Mouse (Mus musculus) frontal cortex, adult (tissue): ENCODE results near the gene Ang5.
A peak's percentile ranks its signal among the peaks of the same experiment; 100 is the strongest.
"Not testable (repeated sequence)": the region's sequence is repeated elsewhere in the genome, so short reads cannot be mapped to it uniquely, and the experiment has no call there.

Source experiments
- ATAC-seq: cut with Nextera tagmentation; 2 replicates; pipeline ENCODE4 v1.9.2; 2017; ENCODE audit warnings: mild to moderate bottlenecking, moderate library complexity, mixed read lengths; ENCODE audit not compliant: low TSS enrichment

Gene Ang5

DNA sequence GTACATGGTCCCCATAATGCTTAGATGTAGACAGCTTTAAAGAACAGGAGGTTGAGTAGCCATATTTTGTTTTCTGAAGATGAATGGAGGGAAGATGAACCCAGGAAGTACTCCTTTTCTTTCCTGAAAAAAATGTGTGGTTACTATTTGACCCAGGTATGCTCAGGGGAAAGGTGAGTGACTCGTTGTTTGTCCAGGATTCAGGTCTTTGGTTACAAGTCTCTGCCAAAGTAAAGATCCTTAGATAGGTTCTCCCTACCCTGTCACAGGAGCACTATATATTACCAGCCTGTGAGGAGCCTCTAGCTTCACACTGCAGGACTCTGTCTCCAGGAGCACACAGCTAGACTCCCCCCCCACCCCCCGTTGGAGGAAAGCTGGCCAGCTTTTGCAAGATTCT lies at the start of gene Ang5:
Gene Ang5, plus strand, starts transcription at position 301 of the 400 bp plus-strand sequence.
- ATAC-seq = not testable (repeated sequence)

DNA sequence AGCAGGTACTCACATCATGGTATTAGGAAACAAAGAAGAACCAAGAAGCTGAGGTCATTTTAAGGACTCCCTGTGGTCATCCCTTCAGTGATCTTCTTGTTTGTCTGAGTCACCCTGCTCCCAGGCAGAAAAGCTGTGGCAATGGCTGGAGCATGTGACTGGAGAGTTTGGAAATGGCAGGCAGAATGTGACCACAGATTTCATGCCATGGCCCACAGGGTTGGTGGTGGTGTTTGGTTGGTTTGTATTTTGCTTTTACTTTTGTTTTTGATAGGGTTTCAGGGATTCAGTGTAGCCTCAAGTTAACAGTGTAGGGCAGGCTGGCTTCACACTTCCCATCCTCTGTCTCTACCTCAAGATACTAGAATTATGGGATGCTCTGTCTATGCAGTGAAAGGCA lies 38.7 kb upstream of the Ang5 start:
- ATAC-seq = not testable (repeated sequence)

DNA sequence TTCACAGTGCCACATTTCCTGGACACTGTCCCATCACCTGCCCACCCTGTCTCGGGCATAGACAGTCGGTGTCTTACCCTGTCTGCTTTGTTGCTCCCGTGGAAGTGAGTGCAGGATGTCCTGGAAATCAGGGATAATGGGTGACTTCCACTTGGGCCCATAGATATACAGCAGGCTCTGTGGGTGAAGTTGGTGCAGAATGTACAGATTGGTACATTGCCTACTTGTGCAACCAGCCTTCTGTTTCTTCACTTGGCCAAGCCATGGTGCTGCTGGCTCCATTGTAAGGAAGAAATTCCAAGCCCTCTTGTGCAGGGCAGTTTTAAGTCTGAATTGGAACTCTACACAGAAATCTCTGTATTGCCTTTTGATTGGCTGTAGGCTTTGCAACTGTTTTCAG lies 33.4 kb upstream of the Ang5 start, which contains the start of gene Ear10:
Gene Ear10, minus strand, starts transcription at position 101 of the 400 bp plus-strand sequence.
- ATAC-seq = not testable (repeated sequence)

- 0 out of 2 replicates have a peak, but pooled peaks have one; percentile 69 for ATAC-seq
Measured at GRCm38 (mm10) chr14:43924688-43925403, 32.0 kb upstream of the Ang5 start, which contains the start of gene Gm8113. Gene Gm8113 (plus strand): TSS chr14:43925390.

DNA sequence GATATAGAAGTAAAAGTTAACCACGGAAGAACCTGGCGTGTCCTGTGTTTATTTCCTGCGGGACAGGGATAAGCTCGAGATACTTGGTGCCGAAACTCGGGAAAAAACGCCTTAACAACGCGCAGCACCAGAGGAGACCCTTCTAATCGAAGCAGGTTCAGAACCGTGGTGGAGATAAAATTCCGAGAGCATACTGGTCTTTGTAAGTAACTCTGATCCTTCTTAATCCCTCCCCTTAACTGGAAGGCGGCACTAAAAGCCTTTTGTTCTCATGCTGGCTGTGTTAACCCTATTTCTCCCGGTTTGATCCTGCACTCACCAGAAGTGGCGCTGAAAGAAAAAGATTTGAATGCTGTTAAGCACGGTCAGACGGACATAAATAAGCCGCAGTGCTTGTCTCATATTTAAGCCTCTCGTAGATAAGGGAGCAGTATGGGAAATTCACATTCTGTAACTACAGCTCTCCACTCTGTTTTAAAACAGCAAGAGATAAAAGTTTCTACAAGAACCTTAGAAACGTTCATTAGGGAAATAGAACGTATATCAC lies 31.4 kb upstream of the Ang5 start:
- ATAC-seq = not testable (repeated sequence)

- not testable (repeated sequence) for ATAC-seq
Measured at GRCm38 (mm10) chr14:43932991-43933390, 23.9 kb upstream of the Ang5 start.

GRCm38 (mm10) chr14:43933399-43933798 lies 23.5 kb upstream of the Ang5 start:
- not testable (repeated sequence) for ATAC-seq

DNA sequence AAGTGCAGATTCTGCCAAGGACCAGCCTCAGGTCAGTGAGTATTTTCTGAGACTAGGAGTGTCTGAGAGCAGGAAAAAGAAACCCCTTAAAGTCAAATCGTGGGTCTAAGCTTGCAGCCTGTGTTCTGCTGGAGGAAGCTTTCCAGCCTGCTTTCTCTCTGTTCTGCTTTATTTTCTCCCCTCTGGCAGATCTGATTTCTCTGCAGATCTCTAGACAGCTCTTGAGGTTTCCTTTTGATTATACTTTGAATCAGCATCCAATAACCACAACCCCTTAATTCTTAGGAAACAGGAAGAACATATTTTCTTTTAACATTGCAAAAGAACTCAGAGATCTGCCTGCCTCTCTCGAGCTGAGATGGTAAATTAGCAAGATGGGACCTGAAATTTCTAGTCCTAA lies 3.5 kb upstream of the Ang5 start:
- ATAC-seq = not testable (repeated sequence)

DNA sequence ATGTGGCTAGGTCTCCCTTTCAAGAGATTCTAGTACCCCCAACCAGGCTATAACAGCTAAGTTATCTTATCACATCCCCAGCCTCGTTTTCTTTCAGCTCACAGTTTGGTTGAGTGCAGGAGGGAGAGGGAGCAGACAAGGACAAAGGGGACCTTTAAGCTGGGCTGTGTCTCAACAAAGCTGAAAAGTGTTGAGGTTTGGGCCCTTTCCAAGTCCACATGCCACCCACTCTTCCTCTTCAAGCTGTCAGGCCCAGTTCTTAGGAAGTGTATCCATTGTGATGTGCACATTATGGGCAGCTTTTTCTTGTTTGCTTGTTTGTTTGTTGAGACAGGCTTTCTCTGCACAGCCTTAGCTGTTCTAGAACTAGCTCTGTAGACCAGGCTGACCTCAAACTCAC lies 1.8 kb upstream of the Ang5 start:
- ATAC-seq = peak; percentile 50; the same call in 1 of the 2 replicates

DNA sequence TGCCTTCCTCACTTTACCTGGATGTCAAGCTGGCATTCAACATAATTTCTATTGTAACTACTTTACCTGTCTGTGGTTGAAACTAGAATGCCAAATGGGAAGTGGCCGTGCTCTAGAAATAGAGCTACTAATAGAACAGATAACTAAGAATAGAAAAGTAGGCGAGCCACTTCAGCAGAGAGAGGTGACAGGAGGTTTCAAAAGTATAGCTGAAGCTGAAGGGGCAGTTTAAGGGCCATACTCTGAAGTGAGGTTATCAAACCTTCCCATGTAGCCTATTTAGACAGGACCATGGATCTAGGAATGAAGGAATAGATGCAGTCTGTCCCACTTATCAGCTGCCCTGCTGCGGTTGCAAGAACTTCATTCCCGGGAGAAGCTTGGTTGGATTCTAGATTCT lies 26.6 kb downstream of the Ang5 start:
- ATAC-seq = no peak

- ATAC-seq = peak; percentile 95
Measured at GRCm38 (mm10) chr14:43983897-43984296, 27.0 kb downstream of the Ang5 start.

DNA sequence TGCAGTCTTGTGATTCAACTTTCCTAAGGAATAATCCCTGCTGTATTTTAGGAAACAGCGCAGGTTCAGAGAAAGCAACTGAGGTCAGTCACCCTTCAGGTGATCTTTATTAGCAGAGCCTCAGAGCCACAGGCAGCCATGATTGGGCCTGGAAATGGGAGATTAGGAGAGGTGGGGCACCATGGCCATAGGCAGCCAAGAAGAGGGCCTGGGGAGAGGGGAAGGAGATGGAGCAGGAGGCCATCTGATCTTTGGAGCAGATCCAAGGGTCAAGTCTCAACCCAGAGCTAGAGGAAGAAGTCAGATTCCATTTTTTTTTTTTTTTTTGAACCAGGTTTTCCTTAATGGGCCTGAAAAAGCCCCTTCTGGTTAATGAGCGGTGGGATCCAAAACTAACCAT lies 29.3 kb downstream of the Ang5 start:
- no peak for ATAC-seq

DNA sequence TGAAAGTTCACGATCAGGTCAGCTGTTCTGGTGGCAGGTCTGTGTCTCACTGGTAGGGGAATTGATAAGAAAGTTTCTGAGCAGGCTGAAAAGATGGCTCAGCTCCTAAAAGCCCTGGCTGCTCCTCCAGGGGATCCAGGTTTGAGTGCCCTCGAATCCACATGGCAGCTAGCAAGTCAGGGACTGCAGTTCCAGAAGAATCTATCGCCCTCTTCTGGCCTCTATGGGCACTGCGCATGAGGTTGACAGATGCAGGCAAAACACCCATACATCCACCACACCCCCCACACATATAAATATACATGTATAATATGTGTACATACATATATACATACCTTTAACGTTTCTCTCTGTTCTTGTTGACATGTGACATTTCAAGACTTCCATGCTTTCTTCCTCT lies 30.5 kb downstream of the Ang5 start:
- peak; percentile 79 for ATAC-seq

GRCm38 (mm10) chr14:43998455-43999000 lies 41.7 kb downstream of the Ang5 start:
- ATAC-seq = not testable (repeated sequence)

DNA sequence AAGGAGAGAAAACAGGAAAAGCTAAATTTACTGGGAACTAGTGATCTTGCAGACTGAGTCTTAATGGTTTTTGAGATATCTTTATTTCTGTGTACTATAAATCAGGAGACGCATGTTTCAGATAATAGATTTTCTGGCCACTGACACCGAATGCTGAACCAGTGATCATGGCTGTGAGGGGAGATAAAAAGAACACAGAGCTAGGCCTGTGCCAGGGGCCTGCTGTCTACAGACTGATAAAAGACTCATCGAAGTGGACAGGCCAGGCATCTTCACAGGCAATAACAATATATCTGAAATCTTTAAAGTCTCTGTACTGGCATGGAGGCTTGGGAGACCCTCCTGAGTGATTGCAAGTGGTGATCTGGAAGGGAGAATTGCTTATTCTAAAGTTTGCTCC lies 44.7 kb downstream of the Ang5 start:
- no peak for ATAC-seq

- no peak for ATAC-seq
Measured at GRCm38 (mm10) chr14:44002169-44002568, 45.3 kb downstream of the Ang5 start, which contains the start of gene Ang6. Gene Ang6 (minus strand): TSS chr14:44002269.

DNA sequence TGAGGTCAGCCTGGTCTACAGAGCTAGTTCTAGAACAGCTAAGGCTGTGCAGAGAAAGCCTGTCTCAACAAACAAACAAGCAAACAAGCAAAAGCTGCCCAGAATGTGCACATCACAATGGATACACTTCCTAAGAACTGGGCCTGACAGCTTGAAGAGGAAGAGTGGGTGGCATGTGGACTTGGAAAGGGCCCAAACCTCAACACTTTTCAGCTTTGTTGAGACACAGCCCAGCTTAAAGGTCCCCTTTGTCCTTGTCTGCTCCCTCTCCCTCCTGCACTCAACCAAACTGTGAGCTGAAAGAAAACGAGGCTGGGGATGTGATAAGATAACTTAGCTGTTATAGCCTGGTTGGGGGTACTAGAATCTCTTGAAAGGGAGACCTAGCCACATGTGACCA lies 51.2 kb downstream of the Ang5 start:
- ATAC-seq = not testable (repeated sequence)

DNA sequence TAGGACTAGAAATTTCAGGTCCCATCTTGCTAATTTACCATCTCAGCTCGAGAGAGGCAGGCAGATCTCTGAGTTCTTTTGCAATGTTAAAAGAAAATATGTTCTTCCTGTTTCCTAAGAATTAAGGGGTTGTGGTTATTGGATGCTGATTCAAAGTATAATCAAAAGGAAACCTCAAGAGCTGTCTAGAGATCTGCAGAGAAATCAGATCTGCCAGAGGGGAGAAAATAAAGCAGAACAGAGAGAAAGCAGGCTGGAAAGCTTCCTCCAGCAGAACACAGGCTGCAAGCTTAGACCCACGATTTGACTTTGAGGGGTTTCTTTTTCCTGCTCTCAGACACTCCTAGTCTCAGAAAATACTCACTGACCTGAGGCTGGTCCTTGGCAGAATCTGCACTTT lies 52.8 kb downstream of the Ang5 start:
- not testable (repeated sequence) for ATAC-seq
